Mouse (Mus musculus): ENCODE data around the gene Greb1.

Gene Greb1

GRCm38 (mm10) chr12:16800259-16800958, at the start of gene Greb1:
Greb1 (minus strand) TSS chr12:16800886.
- no peak for DNase-seq (ENCODE audit: low spot score in 2 of 2)

GRCm38 (mm10) chr12:16849821-16850220, 49.1 kb upstream of the Greb1 start:
- DNase-seq (ENCODE audit: low spot score in 2 of 2) = no peak

GRCm38 (mm10) chr12:16848501-16848900, 47.8 kb upstream of the Greb1 start:
- no peak for DNase-seq (ENCODE audit: low spot score in 2 of 2)

GRCm38 (mm10) chr12:16847204-16847792, 46.6 kb upstream of the Greb1 start:
- DNase-seq (ENCODE audit: low spot score in 2 of 2) = no peak

GRCm38 (mm10) chr12:16844623-16845592, 44.2 kb upstream of the Greb1 start:
- no peak for DNase-seq (ENCODE audit: low spot score in 2 of 2)

GRCm38 (mm10) chr12:16840842-16841782, 40.4 kb upstream of the Greb1 start:
- no peak for DNase-seq (ENCODE audit: low spot score in 2 of 2)

DNA sequence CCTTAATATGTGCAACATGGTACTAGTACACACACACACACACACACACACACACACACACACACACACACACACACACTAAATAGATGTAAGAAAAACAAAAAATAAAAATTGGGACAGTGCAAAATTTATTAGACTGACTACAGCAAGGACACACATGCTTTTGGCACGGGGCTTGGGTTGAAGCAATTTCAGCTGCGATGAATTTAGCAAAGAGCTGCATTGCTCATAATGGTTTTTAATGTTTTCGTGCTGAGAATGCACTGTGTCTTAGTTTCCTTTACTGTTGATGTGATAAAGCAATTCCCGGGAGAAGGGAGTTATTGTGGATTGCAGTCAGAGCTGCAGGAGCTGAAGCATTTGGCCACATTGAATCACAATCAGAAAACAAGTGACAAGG, 37.1 kb upstream of the Greb1 start:
- DNase-seq (ENCODE audit: low spot score in 2 of 2) = no peak

DNA sequence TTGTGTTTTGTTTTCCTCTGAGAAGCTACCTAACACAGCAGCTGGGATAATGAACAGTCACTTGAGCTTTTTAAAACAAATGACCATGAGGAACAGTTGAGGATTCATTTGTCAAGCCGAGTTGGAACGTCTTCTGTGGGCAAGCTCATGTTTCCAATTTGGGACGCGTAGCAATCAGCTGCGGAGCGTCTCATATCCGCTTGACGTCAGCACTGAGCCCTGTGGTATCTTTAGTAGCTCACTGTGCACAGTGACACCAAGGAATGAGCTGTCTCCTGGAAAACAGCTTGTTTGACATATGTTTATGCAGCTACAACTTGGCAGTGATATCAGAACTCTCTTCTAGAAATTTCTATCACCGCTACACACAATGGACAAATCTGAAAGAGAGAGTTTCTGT, 35.5 kb upstream of the Greb1 start:
- DNase-seq (ENCODE audit: low spot score in 2 of 2) = no peak

- DNase-seq (ENCODE audit: low spot score in 2 of 2) = no peak
Measured at GRCm38 (mm10) chr12:16834701-16835100, 34.0 kb upstream of the Greb1 start.

DNA sequence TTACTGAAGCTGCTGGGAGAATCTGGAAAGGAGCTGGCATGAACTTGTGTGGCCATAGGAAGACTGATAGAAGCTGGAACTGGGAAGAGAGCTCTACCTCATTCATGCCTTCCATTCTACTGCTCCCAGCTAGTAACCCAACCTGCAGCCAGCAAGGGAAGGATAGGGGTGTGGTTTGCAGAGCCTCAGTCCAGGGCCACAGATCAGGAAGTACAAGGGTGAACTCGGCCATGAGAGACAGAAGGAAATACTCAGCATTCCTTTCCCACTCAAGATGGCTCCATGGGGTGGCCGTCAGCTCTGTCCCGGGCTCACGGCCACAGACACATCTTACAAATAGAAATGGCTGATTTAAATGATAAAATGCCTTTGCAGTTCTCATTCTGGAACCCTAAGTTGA, 30.4 kb upstream of the Greb1 start:
- no peak for DNase-seq (ENCODE audit: low spot score in 2 of 2)

- DNase-seq (ENCODE audit: low spot score in 2 of 2) = no peak
Measured at GRCm38 (mm10) chr12:16829785-16830184, 29.1 kb upstream of the Greb1 start.

DNA sequence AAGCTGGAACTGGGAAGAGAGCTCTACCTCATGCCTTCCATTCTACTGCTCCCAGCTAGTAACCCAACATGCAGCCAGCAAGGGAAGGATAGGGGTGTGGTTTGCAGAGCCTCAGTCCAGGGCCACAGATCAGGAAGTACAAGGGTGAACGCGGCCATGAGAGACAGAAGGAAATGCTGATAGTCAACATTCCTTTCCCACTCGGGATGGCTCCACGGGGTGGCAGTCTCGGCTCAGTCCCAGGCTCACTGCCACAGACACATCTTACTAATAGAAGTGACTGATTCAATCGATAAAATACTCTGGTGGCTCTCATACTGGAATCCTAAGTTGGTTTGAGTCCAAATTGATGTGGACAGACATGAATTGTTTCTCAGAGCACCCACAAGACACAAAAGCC, 27.8 kb upstream of the Greb1 start:
- peak in 1 of 2 experiments; percentile 40 for DNase-seq (ENCODE audit: low spot score in 2 of 2)

DNA sequence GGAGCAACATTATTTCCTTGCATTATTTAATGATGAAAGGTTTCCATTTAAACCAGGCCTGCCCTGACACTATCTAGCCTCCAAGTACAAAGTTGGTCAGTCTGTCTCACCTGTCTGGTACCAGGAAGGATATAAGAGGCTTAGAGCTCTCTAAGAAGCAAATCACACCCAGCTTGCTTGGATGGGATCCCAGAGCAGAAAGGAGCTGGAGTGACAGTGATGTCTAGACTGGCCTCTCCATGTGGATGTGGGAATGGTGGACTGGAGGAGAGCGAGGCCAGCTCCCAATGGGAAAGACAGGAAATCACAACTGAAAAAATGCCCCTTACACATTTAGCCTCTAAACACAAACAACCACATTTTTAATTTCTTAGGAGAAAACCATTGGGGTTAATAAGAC, 23.0 kb upstream of the Greb1 start:
- no peak for DNase-seq (ENCODE audit: low spot score in 2 of 2)

GRCm38 (mm10) chr12:16822181-16822734, 21.6 kb upstream of the Greb1 start:
- DNase-seq (ENCODE audit: low spot score in 2 of 2) = no peak

DNA sequence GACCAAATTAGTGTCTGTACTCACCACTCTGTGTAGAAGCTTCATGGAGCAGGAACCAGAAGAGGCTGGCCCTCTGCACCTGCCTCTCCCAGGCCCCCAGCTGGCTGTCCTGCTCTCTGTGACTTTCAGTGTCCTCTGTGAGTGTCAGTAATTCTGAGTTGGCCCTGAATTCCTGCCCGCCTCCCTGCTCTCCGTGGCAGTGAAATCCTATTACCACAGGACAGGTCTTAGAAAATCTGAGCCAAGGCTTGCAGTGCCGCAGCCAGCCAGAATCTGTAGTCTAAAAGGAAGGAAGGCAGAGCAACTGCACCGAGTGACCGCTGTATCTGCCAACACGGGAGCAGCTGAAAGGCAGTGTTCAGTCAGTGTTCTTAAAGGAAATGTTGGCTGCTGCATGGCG, 20.1 kb upstream of the Greb1 start:
- DNase-seq (ENCODE audit: low spot score in 2 of 2) = no peak

DNA sequence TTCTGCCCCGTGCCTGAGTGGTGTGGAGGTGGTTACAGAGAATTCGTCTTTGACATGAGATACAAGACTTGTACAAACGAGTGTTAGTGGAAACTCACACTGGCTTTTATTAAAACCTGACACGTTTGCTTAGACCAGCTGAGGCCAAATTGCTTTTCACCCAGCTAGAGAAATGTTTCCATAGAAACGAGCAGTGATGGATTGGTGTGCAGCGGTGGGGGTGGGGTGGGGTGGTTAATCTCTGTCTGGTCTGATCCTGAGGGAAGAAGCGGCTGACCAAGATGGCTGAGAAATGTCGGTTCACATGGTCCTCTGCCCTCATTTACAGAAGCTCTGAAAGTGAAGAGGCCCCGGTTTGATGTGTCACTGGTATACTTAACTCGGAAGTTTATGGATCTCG, 17.8 kb upstream of the Greb1 start:
- DNase-seq (ENCODE audit: low spot score in 2 of 2) = no peak

- DNase-seq (ENCODE audit: low spot score in 2 of 2) = no peak
Measured at GRCm38 (mm10) chr12:16817147-16817546, 16.5 kb upstream of the Greb1 start.

DNA sequence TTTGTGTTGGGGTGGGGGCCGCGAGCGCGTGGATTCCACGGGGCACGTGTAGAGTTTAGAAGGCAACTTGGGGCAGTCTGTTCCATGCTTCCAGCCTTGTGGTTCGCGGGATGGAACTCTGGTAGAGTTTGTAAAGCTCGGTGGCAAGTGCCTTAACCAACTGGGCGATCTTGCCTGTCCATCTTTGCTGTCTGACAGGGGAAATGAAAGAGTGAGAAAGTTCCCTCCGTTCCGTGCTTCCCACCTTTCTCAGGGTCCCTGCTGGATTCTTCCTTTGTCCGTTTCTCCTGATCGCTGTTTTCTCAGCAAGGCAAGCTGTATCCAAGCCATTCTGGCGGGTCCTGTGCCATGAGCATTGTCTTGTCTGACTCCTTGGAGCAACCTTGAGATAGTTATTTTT, 10.8 kb upstream of the Greb1 start:
- DNase-seq (ENCODE audit: low spot score in 2 of 2) = no peak

DNA sequence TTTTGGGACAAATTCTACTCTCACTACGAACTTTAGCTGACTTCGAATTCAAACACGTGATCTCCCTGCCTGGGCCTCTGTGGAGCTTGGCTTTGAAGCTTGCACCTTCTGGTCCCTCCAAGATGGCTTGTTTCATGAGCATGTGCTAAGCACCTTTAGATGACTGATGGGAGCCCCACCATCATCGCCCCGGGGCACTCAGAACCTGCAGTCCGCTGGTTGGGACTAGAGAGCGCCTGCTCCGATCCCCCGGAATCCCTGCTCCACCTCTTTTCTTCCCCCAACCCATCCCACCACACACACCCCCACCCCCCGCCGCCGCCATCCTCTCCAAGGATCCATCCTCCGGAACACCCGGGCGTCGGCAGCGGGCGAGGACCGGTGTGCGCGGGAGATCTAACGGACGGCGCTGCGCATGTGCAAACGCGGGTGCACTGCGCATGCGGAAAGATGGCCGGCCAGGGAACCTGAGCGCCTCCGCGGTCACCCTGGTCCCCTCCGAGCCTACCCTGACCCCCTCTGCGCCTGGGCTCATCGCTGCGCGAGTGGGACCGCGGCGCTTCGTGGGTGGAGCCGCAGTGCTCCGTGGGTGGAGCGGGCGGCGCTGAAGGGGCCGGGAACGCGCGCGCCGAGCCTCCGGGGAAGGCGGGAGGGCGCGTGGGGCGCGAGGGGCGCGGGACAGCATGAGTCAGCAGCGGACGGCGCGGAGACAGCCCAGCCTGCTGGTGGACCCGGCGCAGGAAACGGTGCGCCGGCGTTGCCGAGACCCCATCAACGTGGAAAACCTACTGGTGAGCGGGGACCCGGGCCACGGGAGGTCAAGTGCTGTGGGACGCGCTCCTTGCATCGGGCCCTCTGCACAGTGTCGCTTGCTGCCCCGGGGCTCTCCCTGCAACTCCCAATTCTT, 10.1 kb upstream of the Greb1 start, which contains the start of gene E2f6:
Gene E2f6, plus strand, starts transcription at position 439 of the 907 bp plus-strand sequence.
- DNase-seq (ENCODE audit: low spot score in 2 of 2) = peak; percentile 80 to 83

GRCm38 (mm10) chr12:16808045-16808444, 7.4 kb upstream of the Greb1 start:
- DNase-seq (ENCODE audit: low spot score in 2 of 2) = peak in 1 of 2 experiments; percentile 35
